Mouse (Mus musculus) kidney, adult 2 months (tissue): Measurements from ENCODE around the gene AI593442.

Source experiments
- CTCF ChIP-seq: fragments of 200-500 bp; conservative IDR thresholded peaks from 2 replicates; pipeline ENCODE4 v1.5.1; 2011; ENCODE audit warnings: low read depth, mild to moderate bottlenecking, control low read depth, low read length, moderate library complexity, mixed read lengths; ENCODE audit not compliant: insufficient read depth, insufficient read length
- POLR2A ChIP-seq: fragments of 200-500 bp; IDR thresholded peaks from one replicate; pipeline ENCODE4 v1.6.1; 2011; ENCODE audit warnings: low read depth, low read length, control low read depth

DNA sequence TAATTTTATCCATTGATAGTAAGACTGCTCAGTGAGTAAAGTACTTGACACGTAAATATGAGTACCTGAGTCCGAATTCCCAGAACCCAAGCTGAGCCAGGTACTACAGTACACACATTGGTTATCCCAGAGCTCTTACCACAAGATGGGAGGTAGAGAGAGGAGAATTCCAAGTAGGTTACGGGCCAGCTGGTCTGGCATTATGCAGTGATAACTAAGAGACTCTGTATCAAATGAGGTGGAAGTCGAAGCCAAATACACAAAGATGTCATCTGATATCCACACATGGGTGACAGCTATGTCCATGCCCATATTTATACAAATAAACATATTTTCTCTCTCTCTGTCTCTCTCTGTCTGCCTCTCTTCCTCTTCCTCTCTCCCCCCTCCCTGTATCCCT is 35.4 kb downstream of the AI593442 start:
- TF ChIP-seq POLR2A (no peak), CTCF (no peak)
